Mouse (Mus musculus) G1E (cell line): ENCODE measurements around the gene Cotl1.

Source experiments
- CTCF ChIP-seq: IDR thresholded peaks from 2 replicates; pipeline ENCODE4 v1.5.1; 2012; ENCODE audit warnings: low read depth, low read length, inconsistent platforms, mixed read lengths
- GATA1 ChIP-seq: IDR thresholded peaks from 2 replicates; pipeline ENCODE4 v1.6.1; 2012; ENCODE audit warnings: borderline replicate concordance, low read length, inconsistent platforms, mixed read lengths

DNA sequence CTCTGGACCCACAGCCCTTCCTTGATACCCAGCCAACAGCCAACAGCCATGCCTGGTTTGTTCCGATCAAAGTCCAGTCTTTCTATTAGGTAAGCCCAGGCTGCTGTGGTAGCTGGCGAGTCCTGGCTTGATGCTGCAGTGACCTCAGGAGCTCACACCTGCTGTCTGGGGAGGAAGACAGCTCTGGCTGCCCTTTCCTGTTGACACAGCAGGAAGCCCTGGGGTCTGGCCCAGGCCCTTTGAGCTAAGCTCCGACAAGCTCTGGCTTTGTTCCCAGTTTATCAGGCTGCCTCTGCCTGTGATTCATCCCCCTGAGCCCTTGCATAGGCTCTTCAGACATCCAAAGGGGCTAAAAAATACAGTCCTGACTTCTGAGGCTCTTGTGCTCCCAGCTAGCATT lies 45.3 kb upstream of the Cotl1 start:
- TF ChIP-seq CTCF (no peak), GATA1 (no peak)
